Mouse (Mus musculus) heart, adult 2 months (tissue): ENCODE results near the gene D430019H16Rik.

Source experiments
- CTCF ChIP-seq: fragments of 200-600 bp; IDR thresholded peaks from 2 replicates; pipeline ENCODE4 v1.8.1; 2022; ENCODE audit warnings: antibody characterized with exemption, mild to moderate bottlenecking, moderate library complexity
- POLR2A ChIP-seq: fragments of 200-500 bp; IDR thresholded peaks from 2 replicates; pipeline ENCODE4 v1.6.1; 2011; ENCODE audit warnings: mild to moderate bottlenecking, low read depth, low read length, control low read depth; ENCODE audit not compliant: insufficient read depth

GRCm38 (mm10) chr12:105537162-105537561 is 83.5 kb downstream of the D430019H16Rik start:
- no peak for TF ChIP-seq POLR2A
- no peak for TF ChIP-seq CTCF
